Mouse (Mus musculus): ENCODE results near the gene Senp7.

DNA sequence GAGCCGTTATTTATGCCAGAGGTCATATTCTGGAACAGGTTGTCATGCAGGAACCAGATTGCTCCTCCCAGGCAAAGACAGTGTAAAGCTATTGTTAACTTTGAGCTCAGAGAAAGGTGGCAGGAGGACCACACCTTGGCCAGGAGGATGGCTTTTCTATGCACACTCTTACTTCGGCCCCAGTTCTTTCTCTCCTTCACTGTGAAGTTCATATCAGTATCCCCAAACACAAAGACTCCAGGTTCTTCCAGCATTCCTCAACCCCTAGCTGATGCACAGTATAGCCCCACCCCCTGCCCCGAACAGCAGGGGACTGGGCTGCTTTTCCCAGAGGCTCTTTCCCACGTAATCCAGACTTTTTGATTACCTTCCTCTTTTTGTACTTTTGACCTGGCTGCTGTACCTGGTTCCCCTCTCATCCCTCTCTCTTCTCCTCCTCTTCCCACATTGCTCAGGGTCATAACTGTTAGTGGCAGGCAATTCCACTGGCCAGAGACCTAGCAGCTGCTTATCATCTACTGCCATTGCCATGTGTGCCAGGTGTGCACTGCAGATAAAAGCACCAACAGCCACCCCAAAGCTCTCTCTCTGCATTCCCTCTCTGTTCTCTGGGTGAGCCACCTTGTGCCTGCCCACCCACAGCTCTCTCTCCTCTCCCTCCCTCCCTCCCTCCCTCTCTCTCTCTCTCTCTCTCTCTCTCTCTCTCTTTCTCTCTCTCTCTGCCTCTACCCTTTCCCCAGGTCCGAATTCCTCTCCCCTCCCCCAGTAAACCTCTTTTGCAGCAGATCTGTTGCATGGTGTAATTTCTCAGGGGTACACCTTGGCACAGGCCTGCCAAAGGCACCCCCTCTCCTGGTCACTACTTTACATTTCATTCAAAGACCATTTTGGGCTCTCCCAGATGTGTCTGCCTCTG lies 23.4 kb downstream of the Senp7 start:
- TF ChIP-seq POLR2A (IDR thresholded peaks at IDR 0.05; ENCODE audit: extremely low read depth, insufficient read depth, low read length) = no peak
- no peak for TF ChIP-seq CTCF (IDR thresholded peaks at IDR 0.05; ENCODE audit: extremely low read depth, insufficient read depth, low read length)
